Mouse (Mus musculus): Measurements from ENCODE around the gene Sh3bgrl2. TPM values are rescaled to one million over a fixed set of nuclear protein-coding genes. Genes with fewer than 3 reads are reported as not detected.

The Sh3bgrl2 gene
- polyA plus RNA-seq, 1 experiment = 4.0 TPM

- TF ChIP-seq REST (IDR thresholded peaks at IDR 0.05; ENCODE audit: insufficient read depth, insufficient read length) (no peak), MYOG (IDR thresholded peaks at IDR 0.05; ENCODE audit: control insufficient read depth in 1 of 3, insufficient read depth in 1 of 3, insufficient read length in 2 of 3, low read depth in 2 of 3) (peak in 2 of 3 experiments; percentile 32 to 55), MYOD1 (IDR thresholded peaks at IDR 0.05; ENCODE audit: control insufficient read depth in 1 of 3, insufficient read length in 2 of 3, low read depth in 2 of 3) (peak in 2 of 3 experiments; percentile 59 to 64), MAX (IDR thresholded peaks at IDR 0.05; ENCODE audit: low read depth) (no peak), CEBPB (IDR thresholded peaks at IDR 0.05; ENCODE audit: insufficient read depth, poor library complexity, severe bottlenecking) (no peak), TCF12 (IDR thresholded peaks at IDR 0.05; ENCODE audit: insufficient read depth, poor library complexity, severe bottlenecking) (no peak), USF1 (IDR thresholded peaks at IDR 0.05; ENCODE audit: low read depth) (no peak)
- H3K4me2 ChIP-seq (ENCODE audit: low read depth) = peak overlapping the region; percentile 37
- H3K4me3 ChIP-seq = no peak overlapping the region
- no peaks in the 10 kb centered on the region for H3K79me2 ChIP-seq (ENCODE audit: control insufficient read depth, insufficient read depth)
- H3ac ChIP-seq (ENCODE audit: control insufficient read depth, insufficient read length) = no peak overlapping the region
- no peaks in the 10 kb centered on the region for H3K27me3 ChIP-seq (ENCODE audit: control insufficient read depth, insufficient read depth, insufficient read length)
- H3K36me3 ChIP-seq (ENCODE audit: control insufficient read depth, insufficient read depth) = no peaks in the 10 kb centered on the region
These were observed 41.7 kb downstream of the Sh3bgrl2 start for GRCm38 (mm10) chr9:83589680-83590467.

- H3K27me3 ChIP-seq (ENCODE audit: control insufficient read depth, insufficient read depth, insufficient read length) = no peaks in the 10 kb centered on the region
- no peaks in the 10 kb centered on the region for H3K36me3 ChIP-seq (ENCODE audit: control insufficient read depth, insufficient read depth)
- H3ac ChIP-seq (ENCODE audit: control insufficient read depth, insufficient read length) = no peak overlapping the region
- H3K79me2 ChIP-seq (ENCODE audit: control insufficient read depth, insufficient read depth) = no peaks in the 10 kb centered on the region
- no peak for TF ChIP-seq POLR2AphosphoS2 (IDR thresholded peaks at IDR 0.05; ENCODE audit: insufficient read length, low read depth)
- TF ChIP-seq REST (IDR thresholded peaks at IDR 0.05; ENCODE audit: insufficient read depth, insufficient read length) = no peak
- TF ChIP-seq MYOD1 (IDR thresholded peaks at IDR 0.05; ENCODE audit: control insufficient read depth in 1 of 3, insufficient read length in 2 of 3, low read depth in 2 of 3) = peak in 2 of 3 experiments; percentile 19 to 27
- H3K4me2 ChIP-seq (ENCODE audit: low read depth) = peak overlapping the region; percentile 58
- H3K4me3 ChIP-seq = no peak overlapping the region
These were observed 43.8 kb downstream of the Sh3bgrl2 start for GRCm38 (mm10) chr9:83591848-83592456.

GRCm38 (mm10) chr9:83593811-83594210 lies 45.7 kb downstream of the Sh3bgrl2 start:
- Histone ChIP-seq H3K4me2 (ENCODE audit: low read depth) (no peak overlapping the region), H3K27me3 (ENCODE audit: control insufficient read depth, insufficient read depth, insufficient read length) (no peaks in the 10 kb centered on the region), H3K79me2 (ENCODE audit: control insufficient read depth, insufficient read depth) (no peaks in the 10 kb centered on the region), H3K36me3 (ENCODE audit: control insufficient read depth, insufficient read depth) (no peaks in the 10 kb centered on the region), H3K4me3 (no peak overlapping the region), H3ac (ENCODE audit: control insufficient read depth, insufficient read length) (no peak overlapping the region)
- TF ChIP-seq CEBPB (IDR thresholded peaks at IDR 0.05; ENCODE audit: insufficient read depth, poor library complexity, severe bottlenecking) (no peak), MYOG (IDR thresholded peaks at IDR 0.05; ENCODE audit: control insufficient read depth in 1 of 3, insufficient read depth in 1 of 3, insufficient read length in 2 of 3, low read depth in 2 of 3) (no peak), TCF3 (IDR thresholded peaks at IDR 0.05; ENCODE audit: insufficient read length, low read depth) (no peak), REST (IDR thresholded peaks at IDR 0.05; ENCODE audit: insufficient read depth, insufficient read length) (no peak), POLR2AphosphoS2 (IDR thresholded peaks at IDR 0.05; ENCODE audit: insufficient read length, low read depth) (no peak), MYOD1 (IDR thresholded peaks at IDR 0.05; ENCODE audit: control insufficient read depth in 1 of 3, insufficient read length in 2 of 3, low read depth in 2 of 3) (no peak), USF1 (IDR thresholded peaks at IDR 0.05; ENCODE audit: low read depth) (no peak), MAX (IDR thresholded peaks at IDR 0.05; ENCODE audit: low read depth) (no peak), TCF12 (IDR thresholded peaks at IDR 0.05; ENCODE audit: insufficient read depth, poor library complexity, severe bottlenecking) (no peak), SRF (IDR thresholded peaks at IDR 0.05; ENCODE audit: control insufficient read depth, insufficient read length, low read depth) (no peak), POLR2A (IDR thresholded peaks at IDR 0.05; ENCODE audit: insufficient read length, low read depth) (no peak)

- TF ChIP-seq USF1 (IDR thresholded peaks at IDR 0.05; ENCODE audit: low read depth) (no peak), POLR2A (IDR thresholded peaks at IDR 0.05; ENCODE audit: insufficient read length, low read depth) (no peak), MYOG (IDR thresholded peaks at IDR 0.05; ENCODE audit: control insufficient read depth in 1 of 3, insufficient read depth in 1 of 3, insufficient read length in 2 of 3, low read depth in 2 of 3) (no peak), E2F4 (IDR thresholded peaks at IDR 0.05; ENCODE audit: insufficient read depth) (no peak), POLR2AphosphoS2 (IDR thresholded peaks at IDR 0.05; ENCODE audit: insufficient read length, low read depth) (no peak), MYOD1 (IDR thresholded peaks at IDR 0.05; ENCODE audit: control insufficient read depth in 1 of 3, insufficient read length in 2 of 3, low read depth in 2 of 3) (no peak), CEBPB (IDR thresholded peaks at IDR 0.05; ENCODE audit: insufficient read depth, poor library complexity, severe bottlenecking) (no peak), REST (IDR thresholded peaks at IDR 0.05; ENCODE audit: insufficient read depth, insufficient read length) (no peak), TCF12 (IDR thresholded peaks at IDR 0.05; ENCODE audit: insufficient read depth, poor library complexity, severe bottlenecking) (no peak), SRF (IDR thresholded peaks at IDR 0.05; ENCODE audit: control insufficient read depth, insufficient read length, low read depth) (no peak), MAX (IDR thresholded peaks at IDR 0.05; ENCODE audit: low read depth) (no peak), TCF3 (IDR thresholded peaks at IDR 0.05; ENCODE audit: insufficient read length, low read depth) (no peak)
- Histone ChIP-seq H3K4me3 (no peak overlapping the region), H3ac (ENCODE audit: control insufficient read depth, insufficient read length) (no peak overlapping the region), H3K4me2 (ENCODE audit: low read depth) (no peak overlapping the region), H3K79me2 (ENCODE audit: control insufficient read depth, insufficient read depth) (no peaks in the 10 kb centered on the region), H3K36me3 (ENCODE audit: control insufficient read depth, insufficient read depth) (no peaks in the 10 kb centered on the region), H3K27me3 (ENCODE audit: control insufficient read depth, insufficient read depth, insufficient read length) (no peaks in the 10 kb centered on the region)
These were observed 48.0 kb downstream of the Sh3bgrl2 start for GRCm38 (mm10) chr9:83596132-83596531.

Data from myocyte (in vitro differentiated cells).